Mouse (Mus musculus) C2C12 (cell line): Measurements from ENCODE around the gene Pkd1.

Source experiments
- CTCF ChIP-seq: IDR thresholded peaks from one replicate; pipeline ENCODE4 v1.5.1; 2011; ENCODE audit not compliant: control insufficient read depth, insufficient read depth, insufficient read length
- MAX ChIP-seq: IDR thresholded peaks from one replicate; pipeline ENCODE4 v1.6.1; 2011; ENCODE audit warnings: mild to moderate bottlenecking, control low read depth
- MYOD1 ChIP-seq: IDR thresholded peaks from one replicate; pipeline ENCODE4 v1.6.1; 2011; ENCODE audit warnings: low read depth; ENCODE audit not compliant: control insufficient read depth, insufficient read length
- MYOG ChIP-seq: IDR thresholded peaks from one replicate; pipeline ENCODE4 v1.6.1; 2011; ENCODE audit not compliant: control insufficient read depth, insufficient read length; ENCODE audit errors: extremely low read depth
- USF1 ChIP-seq: IDR thresholded peaks from one replicate; pipeline ENCODE4 v1.6.1; 2011; ENCODE audit warnings: low read depth, mild to moderate bottlenecking, control low read depth, moderate library complexity

DNA sequence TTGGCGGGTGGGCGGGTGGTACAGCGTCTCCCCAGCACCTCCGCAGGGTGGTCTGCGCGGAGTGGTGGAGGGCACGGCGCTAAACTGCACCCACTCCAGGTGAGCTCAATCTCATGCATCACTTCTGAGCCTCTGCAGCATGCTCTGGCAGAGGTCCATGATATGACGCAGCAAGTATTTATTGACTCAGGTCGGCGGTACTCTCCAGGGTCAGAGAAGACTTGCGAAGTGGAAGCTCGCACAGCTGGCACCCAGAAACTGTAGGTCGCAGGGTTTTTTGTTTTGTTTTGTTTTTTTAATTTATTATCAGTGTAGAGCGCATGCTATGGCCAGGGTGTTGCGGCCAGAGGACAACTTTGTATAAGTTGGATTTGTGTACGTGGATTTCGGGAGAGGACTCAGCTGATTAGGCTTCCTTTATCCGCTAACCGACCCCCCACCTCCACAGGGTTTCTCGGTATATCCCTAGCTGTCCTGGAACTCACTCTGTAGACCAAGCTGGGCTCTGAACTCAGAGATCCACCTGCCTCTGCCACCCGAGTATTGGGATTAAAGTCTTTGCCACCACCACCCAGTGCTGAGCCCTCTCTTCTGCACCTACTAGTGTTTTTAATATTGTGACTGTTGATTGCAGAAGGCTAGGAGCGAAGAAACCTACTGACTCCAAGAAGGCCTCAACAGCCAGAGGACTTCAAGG, 565 bp upstream of the Pkd1 start:
- TF ChIP-seq CTCF (no peak), MYOD1 (no peak), MYOG (no peak), MAX (no peak), USF1 (no peak)
